ENCODE assay signal across 8 mouse cellular contexts in the genomic region with DNA sequence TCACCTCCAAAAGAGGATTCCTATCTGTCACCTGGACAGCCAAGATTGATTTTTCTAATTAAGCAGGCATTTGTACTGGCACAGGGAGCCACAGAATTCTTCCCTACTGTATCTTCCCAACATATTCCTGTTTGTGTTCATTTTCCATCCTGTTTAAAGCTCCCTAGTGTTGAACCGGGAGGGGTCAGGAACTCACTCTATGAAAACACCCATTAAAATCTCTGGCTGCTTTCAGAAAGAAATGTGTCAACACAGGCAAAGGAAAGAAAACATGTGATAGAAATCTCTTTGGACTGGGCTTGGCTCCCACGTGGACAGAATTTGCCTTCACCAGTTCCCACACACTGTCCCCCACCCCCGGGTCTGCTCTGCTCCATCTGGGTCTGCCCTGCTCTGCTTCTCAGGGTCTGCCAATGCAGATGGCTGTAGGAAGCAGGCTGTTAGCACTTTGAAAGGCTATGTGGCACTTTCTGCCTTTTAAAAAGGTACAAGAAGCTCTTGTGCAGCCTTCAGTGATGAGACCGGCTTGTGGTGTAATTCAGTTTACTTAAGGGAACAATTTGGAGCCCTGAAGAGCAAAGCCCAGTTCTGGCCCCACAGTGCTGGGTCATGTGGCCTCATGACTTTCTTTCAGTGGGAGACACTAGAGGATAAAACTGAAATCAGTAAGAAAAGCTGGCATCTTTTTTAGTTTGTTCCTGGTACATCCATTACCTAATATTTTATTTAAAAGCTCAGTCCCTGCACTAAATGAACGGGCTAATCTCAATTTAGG.
DNase-seq lines count a peak whose midpoint lies in the region; ATAC-seq and TF ChIP-seq lines count a peak whose summit lies in the region.

No protein-coding gene starts in this region.

- H3K4me3 ChIP-seq in embryonic fibroblast, embryonic 13.5 days (ENCODE audit: insufficient read depth, low read length): no peak overlapping the region
- H3K4me3 ChIP-seq in heart, embryonic 11.5 days (ENCODE audit: low read depth, low read length): no peak overlapping the region
- H3K4me3 ChIP-seq in kidney, postnatal 0 days (replicated peaks; ENCODE audit: low read depth, low read length): no peak overlapping the region
- no peak overlapping the region for H3K4me3 ChIP-seq in limb, embryonic 15.5 days

- TF ChIP-seq CTCF in embryonic fibroblast, embryonic 13.5 days (IDR thresholded peaks at IDR 0.05; ENCODE audit: borderline replicate concordance, insufficient read depth, low read length): no peak
- TF ChIP-seq CTCF in kidney, postnatal 0 days (IDR thresholded peaks at IDR 0.05; ENCODE audit: low read depth): no peak

- H3K27me3 ChIP-seq in heart, embryonic 11.5 days (ENCODE audit: control insufficient read depth, insufficient read depth, low read length): no peaks in the 10 kb centered on the region
- H3K27me3 ChIP-seq in kidney, postnatal 0 days (ENCODE audit: insufficient read depth, low read length): no peaks in the 10 kb centered on the region
- no peaks in the 10 kb centered on the region for H3K27me3 ChIP-seq in limb, embryonic 15.5 days

- H3K4me2 ChIP-seq in heart, embryonic 11.5 days: no peak overlapping the region
- H3K4me2 ChIP-seq in kidney, postnatal 0 days (ENCODE audit: low read length): no peak overlapping the region; the same call in 1 of the 2 replicates
- H3K4me2 ChIP-seq in limb, embryonic 15.5 days: no peak overlapping the region

- DNase-seq in brain, adult 2 months (ENCODE audit: low read depth, low spot score): peak; percentile 89
- peak; percentile 76 for DNase-seq in kidney, postnatal 0 days (ENCODE audit: low spot score)
- peak; percentile 21 for DNase-seq in ovary, postnatal 10 days (ENCODE audit: low spot score)
- no peak for DNase-seq in spleen, adult 12 weeks (ENCODE audit: low spot score)
- DNase-seq in cerebellum, adult 18-20 months: no peak

- peak; percentile 65; the same call in 1 of the 2 replicates for ATAC-seq in heart, embryonic 11.5 days (replicated peaks; ENCODE audit: insufficient number of reproducible peaks, low FRiP score, low TSS enrichment)
- ATAC-seq in kidney, postnatal 0 days (replicated peaks; ENCODE audit: low FRiP score, low read depth): no peak
- peak; percentile 88 for ATAC-seq in limb, embryonic 15.5 days (ENCODE audit: insufficient number of reproducible peaks, low FRiP score, low TSS enrichment, low read depth)

- H3K4me1 ChIP-seq in embryonic fibroblast, embryonic 13.5 days (ENCODE audit: control insufficient read depth, insufficient read depth, low read length): peaks cover 4% of the 10 kb centered on the region; the same call in 1 of the 2 replicates
- peaks cover 15% of the 10 kb centered on the region for H3K4me1 ChIP-seq in heart, embryonic 11.5 days (ENCODE audit: control insufficient read depth, insufficient read depth, low read length)
- peaks cover 7% of the 10 kb centered on the region; the same call in 1 of the 2 replicates for H3K4me1 ChIP-seq in kidney, postnatal 0 days (replicated peaks; ENCODE audit: insufficient read depth, low read length)
- peaks cover 13% of the 10 kb centered on the region for H3K4me1 ChIP-seq in limb, embryonic 15.5 days

- peak overlapping the region; percentile 10; the same call in 1 of the 2 replicates for H3K9ac ChIP-seq in heart, embryonic 11.5 days (ENCODE audit: low read depth, low read length)
- no peak overlapping the region for H3K9ac ChIP-seq in kidney, postnatal 0 days (ENCODE audit: low read depth, low read length)
- H3K9ac ChIP-seq in limb, embryonic 15.5 days: no peak overlapping the region

- TF ChIP-seq POLR2A in embryonic fibroblast, embryonic 13.5 days (IDR thresholded peaks at IDR 0.05; ENCODE audit: low read depth, low read length): no peak

- peak overlapping the region; percentile 90 for H3K27ac ChIP-seq in embryonic fibroblast, embryonic 13.5 days (ENCODE audit: insufficient read depth, low read length)
- H3K27ac ChIP-seq in heart, embryonic 11.5 days (ENCODE audit: low read depth, low read length): peak overlapping the region; percentile 68
- no peak overlapping the region for H3K27ac ChIP-seq in kidney, postnatal 0 days
- H3K27ac ChIP-seq in limb, embryonic 15.5 days: peak overlapping the region; percentile 63

- H3K36me3 ChIP-seq in heart, embryonic 11.5 days (ENCODE audit: control insufficient read depth, insufficient read depth, low read length): no peaks in the 10 kb centered on the region
- no peaks in the 10 kb centered on the region for H3K36me3 ChIP-seq in kidney, postnatal 0 days (ENCODE audit: insufficient read depth, low read length)
- no peaks in the 10 kb centered on the region for H3K36me3 ChIP-seq in limb, embryonic 15.5 days

- H3K9me3 ChIP-seq in heart, embryonic 11.5 days (replicated peaks; ENCODE audit: control insufficient read depth, low read length): no peaks in the 10 kb centered on the region
- H3K9me3 ChIP-seq in kidney, postnatal 0 days (replicated peaks; ENCODE audit: low read length): no peaks in the 10 kb centered on the region
- no peaks in the 10 kb centered on the region for H3K9me3 ChIP-seq in limb, embryonic 15.5 days

- WGBS in heart, embryonic 11.5 days (ENCODE audit: insufficient replicate concordance): 21% methylated on average over 5 of the region's 5 CpGs
- 23% methylated on average over 5 of the region's 5 CpGs for WGBS in kidney, postnatal 0 days
- WGBS in limb, embryonic 15.5 days: 23% methylated on average over 5 of the region's 5 CpGs

Comparison
In these comparisons a context has a peak if more than half of its experiments do, and no peak if none do; other contexts are left out.
1. DNase-seq: peak in brain, adult 2 months (single experiment), kidney, postnatal 0 days (single experiment) and ovary, postnatal 10 days (single experiment); none in spleen, adult 12 weeks (single experiment) and cerebellum, adult 18-20 months (0 of 2).